In the genomic region with DNA sequence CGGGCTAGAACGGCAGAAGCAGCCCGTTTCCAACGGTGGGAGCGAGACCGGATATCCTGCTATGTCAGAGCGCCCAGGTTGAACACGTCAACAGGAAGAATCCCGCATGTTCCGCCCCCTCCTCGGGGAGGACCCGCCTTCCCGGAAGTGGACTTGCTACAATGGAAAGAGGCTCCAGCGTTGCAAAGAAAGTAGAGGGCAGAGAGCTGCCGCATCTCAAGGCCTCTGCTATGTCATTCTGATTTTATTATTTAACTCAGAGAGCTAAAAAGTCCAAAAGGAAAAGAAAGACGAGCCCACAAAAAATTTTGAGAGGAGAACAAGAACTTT, we compare ENCODE assay signal across 8 mouse cellular contexts. TPM values are rescaled to one million over a fixed set of nuclear protein-coding genes. Genes with fewer than 3 reads are reported as not detected.
A peak's percentile ranks its signal among the peaks of the same experiment; 100 is the strongest.
DNase-seq lines count a peak whose midpoint lies in the region; ATAC-seq lines count a peak whose summit lies in the region.

Gene Zfp330 (minus strand): TSS at position 68 of the 330 bp plus-strand sequence.

- peak within 1 kb of the TSS; percentile 76 for H3K27ac ChIP-seq in brown adipose tissue, adult 24 weeks (replicated peaks; ENCODE audit: low read depth, low read length)
- peak within 1 kb of the TSS; percentile 80 for H3K27ac ChIP-seq in heart, embryonic 13.5 days (replicated peaks)
- H3K27ac ChIP-seq in liver, embryonic 12.5 days = peak within 1 kb of the TSS; percentile 83
- peak within 1 kb of the TSS; percentile 82 for H3K27ac ChIP-seq in stomach, embryonic 15.5 days

- H3K27me3 ChIP-seq in heart, embryonic 13.5 days (replicated peaks) = 0 out of 2 replicates have a peak, but pooled peaks cover 5% of the 10 kb centered on the region
- H3K27me3 ChIP-seq in liver, embryonic 12.5 days (replicated peaks) = no peaks in the 10 kb centered on the region
- H3K27me3 ChIP-seq in stomach, embryonic 15.5 days (replicated peaks) = no peaks in the 10 kb centered on the region

- H3K9me3 ChIP-seq in heart, embryonic 13.5 days = no peaks in the 10 kb centered on the region
- H3K9me3 ChIP-seq in liver, embryonic 12.5 days (replicated peaks) = no peaks in the 10 kb centered on the region
- no peaks in the 10 kb centered on the region for H3K9me3 ChIP-seq in stomach, embryonic 15.5 days

- H3K4me2 ChIP-seq in heart, embryonic 13.5 days = peak within 1 kb of the TSS; percentile 85
- H3K4me2 ChIP-seq in liver, embryonic 12.5 days = peak within 1 kb of the TSS; percentile 74
- peak within 1 kb of the TSS; percentile 69 for H3K4me2 ChIP-seq in stomach, embryonic 15.5 days

- DNase-seq in CD4-positive, CD25-positive, alpha-beta regulatory T cell, adult 2 months (ENCODE audit: low read depth, low spot score) = peak; percentile 96
- peak; percentile 52 for DNase-seq in fat pad, adult 2 months (ENCODE audit: extremely low read depth, low read depth, low spot score)
- DNase-seq in kidney, postnatal 10 days = peak; percentile 94
- DNase-seq in natural killer cell, adult 2 months (ENCODE audit: low spot score in 2 of 2) = peak; percentile 89 to 91

- 0 out of 2 replicates have a peak, but pooled peaks cover 2% of the 10 kb centered on the region for H3K4me1 ChIP-seq in brown adipose tissue, adult 24 weeks (ENCODE audit: control insufficient read depth, insufficient read depth, insufficient read length, low read length)
- H3K4me1 ChIP-seq in heart, embryonic 13.5 days = peaks cover 15% of the 10 kb centered on the region
- H3K4me1 ChIP-seq in liver, embryonic 12.5 days = peaks cover 27% of the 10 kb centered on the region
- H3K4me1 ChIP-seq in stomach, embryonic 15.5 days = no peaks in the 10 kb centered on the region

- H3K36me3 ChIP-seq in heart, embryonic 13.5 days = peaks cover 34% of the 10 kb centered on the region
- peaks cover 32% of the 10 kb centered on the region for H3K36me3 ChIP-seq in liver, embryonic 12.5 days
- peaks cover 22% of the 10 kb centered on the region for H3K36me3 ChIP-seq in stomach, embryonic 15.5 days

- peak within 1 kb of the TSS; percentile 85 for H3K4me3 ChIP-seq in brown adipose tissue, adult 24 weeks (ENCODE audit: insufficient read depth, low read depth, low read length)
- peak within 1 kb of the TSS; percentile 84 for H3K4me3 ChIP-seq in heart, embryonic 13.5 days
- H3K4me3 ChIP-seq in liver, embryonic 12.5 days = peak within 1 kb of the TSS; percentile 89
- H3K4me3 ChIP-seq in stomach, embryonic 15.5 days (replicated peaks) = peak within 1 kb of the TSS; percentile 96

- peak within 1 kb of the TSS; percentile 94 for H3K9ac ChIP-seq in heart, embryonic 13.5 days
- peak within 1 kb of the TSS; percentile 89 for H3K9ac ChIP-seq in liver, embryonic 12.5 days
- H3K9ac ChIP-seq in stomach, embryonic 15.5 days = peak within 1 kb of the TSS; percentile 90

- peak; percentile 81 for ATAC-seq in heart, embryonic 13.5 days (ENCODE audit: extremely low read depth, insufficient number of reproducible peaks, low FRiP score, low TSS enrichment)
- ATAC-seq in liver, embryonic 12.5 days = peak; percentile 97
- ATAC-seq in stomach, embryonic 15.5 days (ENCODE audit: insufficient read depth, low FRiP score, low read depth) = peak; percentile 99

- under 1% methylated on average over 16 of the region's 16 CpGs for WGBS in heart, embryonic 13.5 days
- WGBS in liver, embryonic 12.5 days (ENCODE audit: insufficient replicate concordance) = under 1% methylated on average over 16 of the region's 16 CpGs
- WGBS in stomach, embryonic 15.5 days = under 1% methylated on average over 16 of the region's 16 CpGs

RNA-seq across cellular contexts. Expression of gene Zfp330, which starts in this region (rescaled TPM):
- polyA plus RNA-seq in brown adipose tissue, adult 24 weeks (2012; ENCODE audit: insufficient read depth, insufficient read length, missing spikeins) = 20.3 and 29.9 TPM in 2 replicates
- 40.4 and 44.1 TPM in 2 replicates for polyA plus RNA-seq in heart, embryonic 13.5 days (2015; fragmentation: Nextera tagmentation; extraction: Ambion mirVana)
- 41.8 and 43.7 TPM in 2 replicates for polyA plus RNA-seq in liver, embryonic 12.5 days (2016; fragmentation: Nextera tagmentation; extraction: Ambion mirVana)
- 64.5 and 67.9 TPM in 2 replicates for polyA plus RNA-seq in stomach, embryonic 15.5 days (2015; fragmentation: Nextera tagmentation; extraction: Ambion mirVana)

Comparison
In these comparisons a context has a peak if more than half of its experiments do, and no peak if none do; other contexts are left out.
1. Peak in every context shown above with its lines: DNase-seq, ATAC-seq, H3K4me3 ChIP-seq and H3K27ac ChIP-seq.